Mouse (Mus musculus) brain, embryonic 18.5 days (tissue): ENCODE results near the gene Erp29.
A peak's percentile ranks its signal among the peaks of the same experiment; 100 is the strongest.

ENCODE experiments used
- DNase-seq: peaks from one replicate; pipeline ENCODE4 v3.0.0-alpha.2; 2012; ENCODE audit warnings: low read depth, low spot score

Gene Erp29

DNA sequence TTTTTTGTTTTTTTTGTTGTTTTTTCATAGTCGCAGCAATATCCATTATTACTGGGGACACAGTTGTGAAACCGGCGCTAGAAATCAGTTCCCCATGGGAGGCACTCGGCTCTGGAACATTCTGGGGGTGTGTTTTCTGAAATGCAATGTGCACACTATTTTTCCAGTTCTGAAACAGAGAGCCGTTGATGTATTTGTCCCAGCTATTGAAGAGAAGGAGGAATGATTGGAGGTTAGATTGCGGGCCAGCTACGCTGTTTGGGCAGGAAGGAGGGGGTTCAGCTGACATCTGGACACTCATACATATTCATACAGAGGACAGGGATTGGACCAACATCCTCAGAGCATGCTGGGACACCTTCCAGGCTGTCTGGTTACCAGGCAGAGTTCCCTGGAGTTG lies 63.2 kb downstream of the Erp29 start:
- DNase-seq, result no peak

DNA sequence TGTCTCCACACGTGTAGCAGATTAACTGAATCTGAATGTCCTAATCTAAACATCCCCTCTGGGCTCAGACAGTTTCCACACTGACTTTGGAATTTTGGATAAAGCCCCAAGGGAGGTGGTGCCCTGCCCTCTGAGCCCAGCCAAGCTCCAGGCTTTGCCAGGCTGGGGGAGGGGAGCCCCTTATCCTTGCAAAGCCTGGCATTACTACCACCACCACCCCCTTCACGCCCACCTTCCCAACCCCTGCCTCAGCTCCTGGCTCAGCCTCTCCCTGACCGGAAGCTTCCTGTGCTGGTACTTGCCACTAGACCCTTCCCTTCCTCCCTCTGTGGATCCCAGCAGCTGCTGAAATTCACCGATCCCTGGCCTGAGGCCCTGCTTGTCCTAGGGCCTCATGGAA lies 65.2 kb downstream of the Erp29 start:
- no peak for DNase-seq

DNA sequence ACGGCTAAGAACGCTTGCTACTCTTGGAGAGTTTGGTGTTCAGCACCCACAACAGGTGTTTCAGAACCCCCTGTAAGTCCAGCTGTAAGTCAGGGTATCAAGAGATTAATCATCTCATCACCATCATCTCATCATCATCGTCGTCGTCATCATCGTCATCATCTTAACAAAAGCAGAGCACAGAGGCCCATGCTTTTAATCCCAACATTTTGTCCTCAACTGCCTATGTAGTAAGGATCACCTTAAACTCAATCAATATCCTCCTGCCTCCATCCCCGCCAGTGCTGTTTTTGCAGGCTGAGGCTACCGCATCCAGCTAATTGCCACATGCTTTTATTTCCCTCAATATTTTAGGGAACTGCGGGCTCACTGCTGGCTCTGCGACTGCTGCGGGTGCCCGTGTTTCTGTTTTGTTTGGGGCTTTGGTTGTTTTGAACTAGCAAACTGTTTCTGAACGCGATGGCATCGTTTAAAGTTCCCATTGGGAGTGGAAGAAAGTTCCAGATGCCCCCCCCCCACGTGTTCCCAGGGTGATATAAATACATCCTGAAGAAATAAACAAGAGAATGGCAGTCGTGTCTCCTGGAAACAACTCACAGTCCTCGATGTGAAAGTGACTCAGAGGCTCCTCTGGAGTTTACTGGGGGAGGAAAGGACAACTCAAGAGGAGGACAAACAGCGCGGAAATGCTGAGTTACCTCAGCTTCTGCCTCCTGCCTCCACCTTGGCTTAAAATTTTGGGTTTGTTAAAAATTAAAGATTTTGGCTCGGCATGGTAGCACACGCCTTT lies 66.0 kb downstream of the Erp29 start:
- DNase-seq, result no peak

- peak; percentile 82 for DNase-seq
Measured at GRCm38 (mm10) chr5:121385461-121386119, 66.7 kb downstream of the Erp29 start, which contains the start of gene Trafd1. TSS of gene Trafd1 (minus strand) at chr5:121385632.

GRCm38 (mm10) chr5:121384757-121385460 lies 67.4 kb downstream of the Erp29 start:
- DNase-seq, result no peak

DNA sequence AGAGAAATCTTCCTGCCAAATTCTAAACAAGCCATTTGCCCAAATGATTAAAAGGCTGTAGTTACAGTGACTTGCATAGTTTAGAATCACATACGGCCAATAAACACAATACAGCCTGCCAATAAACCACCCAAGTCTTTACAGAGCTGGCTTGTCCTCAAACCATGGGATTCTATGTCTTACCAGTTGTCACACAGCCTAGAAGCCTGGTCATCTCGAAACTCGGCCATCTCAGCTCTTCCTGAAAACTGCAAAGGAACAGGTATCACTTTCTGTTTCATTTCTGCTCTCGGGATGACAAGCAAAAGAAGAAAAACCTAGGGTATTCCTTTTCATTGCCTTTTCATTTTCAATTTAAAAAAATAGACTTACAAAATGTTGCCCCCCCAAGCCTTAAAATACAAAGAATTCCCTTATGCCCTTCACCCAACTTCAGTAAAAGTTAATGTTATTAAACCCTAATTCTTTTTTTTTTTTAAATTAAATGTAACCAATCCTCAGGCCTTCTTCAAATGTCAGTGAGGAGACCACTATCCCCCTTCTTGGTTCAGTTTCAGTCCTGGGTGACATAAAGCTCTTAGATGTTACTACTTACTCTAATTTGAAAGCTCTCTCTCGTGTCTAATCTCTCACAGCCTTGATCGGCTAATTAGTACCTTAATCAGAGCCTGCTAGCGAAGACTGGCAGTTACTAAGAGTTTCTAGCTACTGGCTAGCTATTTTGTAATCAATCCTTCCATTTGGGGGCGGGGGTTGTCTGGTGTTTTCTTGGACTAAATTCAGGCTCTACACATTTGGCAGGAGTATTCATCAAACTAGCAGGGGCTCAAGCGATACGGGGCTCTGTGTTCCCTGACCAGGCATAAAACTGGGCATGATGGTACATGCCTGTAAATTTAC lies 68.2 kb downstream of the Erp29 start:
- DNase-seq, result no peak

DNA sequence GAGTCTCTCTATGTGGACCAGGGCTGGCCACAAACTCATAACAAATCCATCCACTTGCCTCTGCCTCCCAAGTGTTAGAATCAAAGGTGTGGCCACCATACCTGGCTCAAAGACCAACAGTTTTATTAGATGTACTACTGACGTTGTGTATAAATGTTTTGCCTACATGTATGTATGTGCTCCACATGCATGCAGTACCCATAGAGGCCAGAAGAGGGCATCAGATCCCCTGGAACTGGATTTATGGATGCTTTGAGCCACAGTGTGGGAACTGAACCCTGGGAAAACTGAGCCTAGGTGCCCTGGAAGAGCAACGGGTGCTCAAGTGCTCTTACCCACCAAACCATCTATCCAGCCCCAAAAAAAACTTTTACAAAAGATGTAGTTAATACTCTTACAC lies 71.6 kb downstream of the Erp29 start:
- no peak for DNase-seq

DNA sequence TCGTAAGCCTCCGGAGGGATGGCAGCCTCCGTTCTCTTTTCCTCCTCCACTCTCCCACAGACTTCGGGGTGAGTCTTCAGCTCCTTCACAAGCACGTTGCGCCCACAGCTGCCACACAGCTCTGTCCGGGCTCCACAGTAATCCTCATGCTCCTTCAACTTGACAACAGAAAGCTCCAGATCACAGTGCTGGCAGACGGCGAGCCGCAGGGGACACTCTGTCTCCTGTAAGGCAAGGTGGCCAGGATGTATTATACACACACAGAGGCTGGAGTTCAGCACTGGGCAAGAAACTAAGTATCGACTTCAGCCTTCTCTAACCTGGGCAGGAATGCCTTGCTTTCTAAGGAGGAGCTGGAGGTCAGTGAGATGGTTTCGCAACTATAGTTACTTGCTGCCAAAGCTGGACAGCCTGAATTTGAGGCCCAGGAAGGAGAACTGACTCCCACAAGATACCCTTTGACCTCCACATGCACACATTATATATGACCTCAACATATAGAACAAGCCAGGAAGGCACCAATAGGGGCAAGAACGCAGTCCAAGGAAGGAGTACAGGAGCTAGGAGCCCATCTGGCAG lies 73.5 kb downstream of the Erp29 start:
- DNase-seq, result no peak
